Mouse (Mus musculus) embryonic facial prominence, embryonic 10.5 days (tissue): ENCODE measurements around the gene Pid1. TPM values are rescaled to one million over a fixed set of nuclear protein-coding genes. Genes with fewer than 3 reads are reported as not detected.

Experiments
- DNase-seq: peaks from one replicate; pipeline ENCODE4 v3.0.0-alpha.2; 2017; ENCODE audit warnings: low spot score
- H3K27ac ChIP-seq: fragments of 300-500 bp; sonication (generic); replicated peaks from 2 replicates; pipeline ENCODE4 v1.5.1; 2016; ENCODE audit warnings: mild to moderate bottlenecking
- H3K27me3 ChIP-seq: fragments of 300-500 bp; sonication (generic); replicated peaks from 2 replicates; pipeline ENCODE4 v1.6.1; 2016; ENCODE audit warnings: low read depth, mild to moderate bottlenecking; ENCODE audit not compliant: poor library complexity, severe bottlenecking
- H3K36me3 ChIP-seq: fragments of 300-500 bp; sonication (generic); replicated peaks from 2 replicates; pipeline ENCODE4 v1.6.1; 2016; ENCODE audit warnings: mild to moderate bottlenecking, moderate library complexity
- H3K4me1 ChIP-seq: fragments of 300-500 bp; sonication (generic); 2 replicates; pipeline ENCODE4 v1.6.1; 2016
- H3K4me3 ChIP-seq: fragments of 300-500 bp; sonication (generic); 2 replicates; pipeline ENCODE4 v1.5.1; 2016; ENCODE audit warnings: mild to moderate bottlenecking, moderate library complexity
- H3K9me3 ChIP-seq: fragments of 300-500 bp; sonication (generic); 2 replicates; pipeline ENCODE4 v1.6.1; 2016; ENCODE audit warnings: mild to moderate bottlenecking
- WGBS: fragments of 180-500 bp; shearing (Covaris S2); methylation state at CpG from one replicate; pipeline ENCODE4 v1.1.7; 2016; 5-methylcytosine and 5-hydroxymethylcytosine counted together
- polyA plus RNA-seq: library from polyadenylated mRNA; unstranded; fragments of >200 nt; fragmentation: Nextera tagmentation; extraction: Ambion mirVana; gene quantifications from 2 replicates; pipeline ENCODE4 v1.2.1, GENCODE M21; 2016

Gene Pid1
- polyA plus RNA-seq, 1 experiment from 2014 or later, result 16.5 TPM

DNA sequence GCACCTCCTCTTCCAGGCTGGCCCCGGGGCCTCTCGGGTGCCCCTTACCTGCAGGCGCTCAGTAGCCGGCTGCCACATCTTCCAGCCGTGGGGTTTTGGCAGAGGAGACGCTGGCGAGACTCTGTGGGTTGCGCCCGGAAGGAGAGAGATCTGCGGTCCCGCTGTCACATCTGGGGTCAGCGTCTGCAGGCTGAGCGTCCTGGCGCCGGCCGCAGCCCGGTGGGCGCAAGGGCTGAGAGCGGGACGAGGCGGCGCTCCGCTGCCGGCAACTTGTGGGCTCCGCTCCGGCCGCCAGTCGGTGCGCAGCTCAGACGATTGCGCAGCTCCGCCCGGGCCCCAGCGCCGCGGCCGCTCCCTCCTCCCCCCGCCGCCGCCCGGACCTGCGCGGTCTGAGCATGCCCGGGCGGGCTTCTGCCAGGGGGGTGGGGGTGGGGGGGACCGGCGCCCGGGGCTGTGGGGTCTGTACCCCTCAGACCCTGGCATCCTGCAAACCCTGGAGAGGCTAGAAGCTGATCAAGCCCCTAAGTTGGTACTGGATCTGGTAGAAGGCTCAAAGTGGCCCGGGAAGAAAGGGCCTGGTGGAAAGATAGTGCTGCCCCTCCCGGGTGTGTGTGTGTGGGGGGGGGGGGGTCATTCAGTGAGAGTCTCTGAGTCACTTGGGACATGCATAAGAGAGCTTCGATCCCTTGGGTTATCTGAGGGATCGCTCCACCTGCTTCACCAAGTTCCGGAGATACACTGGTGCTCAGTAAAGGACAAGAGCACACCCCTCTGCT is 79.5 kb downstream of the Pid1 start:
- peak overlapping the region; percentile 66 for H3K4me3 ChIP-seq
- H3K9me3 ChIP-seq, result no peaks in the 10 kb centered on the region
- DNase-seq, result peak; percentile 74
- peak overlapping the region; percentile 84 for H3K27ac ChIP-seq
- 3% methylated on average over 53 of the region's 53 CpGs for WGBS
- H3K36me3 ChIP-seq, result no peaks in the 10 kb centered on the region
- H3K27me3 ChIP-seq, result peaks cover 26% of the 10 kb centered on the region
- peaks cover 13% of the 10 kb centered on the region; the same call in 1 of the 2 replicates for H3K4me1 ChIP-seq

DNA sequence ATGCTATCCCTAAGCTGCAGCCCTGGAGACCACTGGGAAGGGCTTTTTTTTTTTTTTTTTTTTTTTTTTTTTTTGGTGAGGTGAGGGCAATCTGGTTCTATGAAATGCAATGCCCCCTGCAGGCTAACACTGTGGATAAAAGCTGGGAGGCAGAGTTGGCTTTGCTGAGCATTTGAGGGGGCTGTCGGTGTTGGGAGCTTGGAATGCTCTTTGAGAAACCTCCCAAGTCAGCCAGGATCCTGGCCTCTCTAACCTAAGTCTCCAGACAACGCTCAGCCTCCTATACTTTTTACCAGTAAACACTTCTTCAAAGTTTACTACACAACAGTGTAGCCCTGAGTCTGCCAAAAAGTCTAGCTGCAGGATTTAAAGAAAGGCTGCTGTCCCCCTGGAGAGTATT is 80.9 kb downstream of the Pid1 start:
- H3K4me1 ChIP-seq, result peaks cover 13% of the 10 kb centered on the region; the same call in 1 of the 2 replicates
- peak overlapping the region; percentile 66 for H3K4me3 ChIP-seq
- peak; percentile 37 for DNase-seq
- WGBS, result 10% methylated on average over 2 of the region's 2 CpGs
- no peaks in the 10 kb centered on the region for H3K9me3 ChIP-seq
- H3K27me3 ChIP-seq, result peaks cover 26% of the 10 kb centered on the region
- H3K36me3 ChIP-seq, result no peaks in the 10 kb centered on the region
- no peak overlapping the region for H3K27ac ChIP-seq

DNA sequence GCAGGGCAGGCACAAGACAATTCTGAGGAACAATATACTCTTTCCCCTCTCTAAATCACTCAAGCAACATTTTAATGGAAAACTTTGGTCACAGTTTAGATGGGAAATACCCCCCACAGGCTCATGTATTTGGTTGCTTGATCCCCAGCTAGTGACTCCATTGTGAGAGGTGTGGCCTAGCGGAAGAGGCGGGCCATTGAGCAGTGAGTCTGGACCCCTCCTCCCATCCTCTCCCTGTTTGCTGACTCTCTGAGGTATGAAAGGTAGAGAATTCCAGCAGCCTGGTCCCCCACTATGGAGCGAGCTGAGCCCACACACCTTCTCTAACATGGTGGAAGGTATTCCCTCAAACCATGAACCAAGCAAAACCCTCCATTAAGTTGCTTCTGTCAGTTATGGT is 83.8 kb downstream of the Pid1 start:
- peaks cover 18% of the 10 kb centered on the region for H3K27me3 ChIP-seq
- H3K36me3 ChIP-seq, result no peaks in the 10 kb centered on the region
- H3K4me1 ChIP-seq, result peaks cover 13% of the 10 kb centered on the region; the same call in 1 of the 2 replicates
- DNase-seq, result no peak
- H3K27ac ChIP-seq, result no peak overlapping the region
- WGBS, result 90% methylated on average over 3 of the region's 3 CpGs
- H3K4me3 ChIP-seq, result no peak overlapping the region
- H3K9me3 ChIP-seq, result no peaks in the 10 kb centered on the region

DNA sequence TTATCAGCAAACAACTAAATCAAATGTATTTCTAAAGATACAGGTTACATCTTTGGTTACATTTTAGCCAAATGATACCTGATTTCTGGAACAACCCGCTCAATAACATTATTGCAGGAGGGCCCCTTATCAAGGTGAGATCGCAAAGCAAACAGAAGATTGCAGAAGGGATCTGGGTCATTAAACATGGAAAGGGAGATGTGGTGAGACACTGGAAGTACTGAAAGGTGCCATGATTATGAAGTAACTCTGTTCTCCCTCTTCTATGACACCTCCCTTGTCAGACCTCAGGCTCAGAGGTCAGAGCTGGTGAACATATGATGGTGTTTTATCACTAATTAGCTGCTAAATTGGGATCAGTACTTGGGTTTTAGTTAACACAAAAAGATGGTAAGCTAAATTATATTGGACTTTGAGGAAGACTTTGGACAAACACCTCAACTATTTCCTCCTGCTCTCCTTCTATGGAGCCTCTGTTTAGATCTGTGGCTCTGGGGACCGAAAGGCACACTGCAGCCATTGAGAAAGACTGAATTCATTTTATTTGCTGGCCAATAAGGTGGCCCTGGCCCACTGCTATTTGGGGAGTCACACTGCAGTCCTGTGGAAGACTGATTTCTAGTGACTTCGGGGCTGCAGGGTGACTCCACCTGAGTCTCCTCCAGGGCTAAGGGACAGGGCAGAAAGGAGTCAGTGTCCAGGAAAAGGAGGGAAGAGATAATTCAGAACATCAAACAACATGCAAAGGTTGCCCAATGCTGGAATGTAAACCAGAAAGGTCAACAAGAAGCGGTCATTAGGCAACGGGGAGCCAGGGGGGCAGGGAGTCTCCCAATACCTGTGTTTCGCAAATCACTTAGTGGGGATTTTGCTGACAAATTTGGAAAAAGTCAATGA is 85.4 kb downstream of the Pid1 start:
- Histone ChIP-seq H3K4me1 (peaks cover 7% of the 10 kb centered on the region; the same call in 1 of the 2 replicates), H3K4me3 (no peak overlapping the region), H3K27me3 (peaks cover 6% of the 10 kb centered on the region; the same call in 1 of the 2 replicates), H3K27ac (no peak overlapping the region), H3K9me3 (no peaks in the 10 kb centered on the region), H3K36me3 (no peaks in the 10 kb centered on the region)
- DNase-seq, result no peak
- WGBS, result 83% methylated on average over 7 of the region's 7 CpGs

DNA sequence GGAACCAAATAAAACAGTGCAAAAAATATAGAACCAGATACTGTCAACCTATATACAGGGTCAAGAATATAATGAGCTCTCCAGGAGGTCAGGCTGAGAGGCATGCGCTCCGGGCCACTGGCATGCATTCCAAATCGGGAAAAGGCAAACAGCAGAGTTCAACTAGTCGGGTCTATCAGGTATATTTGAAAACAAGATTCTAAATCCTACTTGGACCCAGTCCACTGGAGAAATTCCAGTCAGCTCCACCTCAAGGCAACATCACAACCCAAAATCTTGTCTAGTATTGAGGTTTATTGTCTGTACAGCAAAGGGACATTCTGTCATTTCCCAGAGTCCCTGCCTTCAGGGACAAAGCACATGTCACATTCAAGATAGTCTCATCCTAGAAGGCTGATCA is 91.0 kb downstream of the Pid1 start:
- no peak overlapping the region for H3K4me3 ChIP-seq
- H3K27ac ChIP-seq, result no peak overlapping the region
- no peaks in the 10 kb centered on the region for H3K27me3 ChIP-seq
- no peaks in the 10 kb centered on the region for H3K9me3 ChIP-seq
- no peak for DNase-seq
- no peaks in the 10 kb centered on the region for H3K4me1 ChIP-seq
- 70% methylated on average over 4 of the region's 4 CpGs for WGBS
- H3K36me3 ChIP-seq, result no peaks in the 10 kb centered on the region

DNA sequence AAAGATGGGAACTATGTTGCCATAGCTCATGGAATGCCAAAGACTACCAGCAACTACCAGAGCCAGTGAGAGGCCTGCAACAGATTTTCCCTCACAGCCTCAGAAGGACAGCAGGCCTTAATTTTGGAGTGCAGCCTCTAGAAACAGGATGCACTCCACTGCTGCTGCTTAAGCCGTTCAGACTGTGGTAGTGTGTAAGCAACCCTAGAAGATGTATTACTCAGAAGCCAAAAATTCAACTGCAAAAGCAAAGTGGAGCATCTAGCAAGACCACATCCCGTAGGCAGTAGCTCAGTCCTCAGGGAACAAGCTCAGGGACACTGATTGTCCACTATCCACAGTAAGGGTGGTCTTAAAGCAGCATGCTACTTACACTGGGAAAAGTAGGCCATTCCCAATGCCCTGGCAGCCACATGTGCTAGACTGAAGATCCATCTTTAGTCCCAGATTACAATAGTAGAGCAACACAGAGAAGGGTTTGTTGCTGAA is 92.2 kb downstream of the Pid1 start:
- Histone ChIP-seq H3K9me3 (no peaks in the 10 kb centered on the region), H3K4me1 (no peaks in the 10 kb centered on the region), H3K27ac (no peak overlapping the region), H3K36me3 (no peaks in the 10 kb centered on the region), H3K4me3 (no peak overlapping the region), H3K27me3 (no peaks in the 10 kb centered on the region)
- 83% methylated on average over 2 of the region's 2 CpGs for WGBS
- DNase-seq, result no peak

DNA sequence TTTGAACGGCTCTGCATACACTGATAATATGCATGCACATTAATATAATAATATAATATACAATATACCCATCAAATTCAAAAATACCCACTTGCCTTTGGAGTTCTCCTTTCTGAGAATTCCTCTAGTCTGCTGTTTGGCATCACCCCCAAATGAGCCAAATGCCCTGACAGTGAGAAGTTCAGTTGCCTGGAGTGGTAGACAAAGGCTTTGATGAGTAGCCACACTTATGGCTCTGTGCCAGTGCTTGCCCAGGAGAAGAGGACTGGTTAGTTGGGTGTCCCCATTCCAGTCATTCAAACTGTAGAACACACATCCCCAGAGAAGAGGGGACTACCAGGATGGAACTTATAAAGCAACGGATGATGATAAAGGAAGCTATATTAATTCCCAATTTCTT is 106.3 kb downstream of the Pid1 start:
- no peaks in the 10 kb centered on the region for H3K4me1 ChIP-seq
- H3K36me3 ChIP-seq, result no peaks in the 10 kb centered on the region
- no peak overlapping the region for H3K27ac ChIP-seq
- no peaks in the 10 kb centered on the region for H3K9me3 ChIP-seq
- no peak overlapping the region for H3K4me3 ChIP-seq
- DNase-seq, result no peak
- H3K27me3 ChIP-seq, result no peaks in the 10 kb centered on the region
- 92% methylated on average over 2 of the region's 2 CpGs for WGBS

DNA sequence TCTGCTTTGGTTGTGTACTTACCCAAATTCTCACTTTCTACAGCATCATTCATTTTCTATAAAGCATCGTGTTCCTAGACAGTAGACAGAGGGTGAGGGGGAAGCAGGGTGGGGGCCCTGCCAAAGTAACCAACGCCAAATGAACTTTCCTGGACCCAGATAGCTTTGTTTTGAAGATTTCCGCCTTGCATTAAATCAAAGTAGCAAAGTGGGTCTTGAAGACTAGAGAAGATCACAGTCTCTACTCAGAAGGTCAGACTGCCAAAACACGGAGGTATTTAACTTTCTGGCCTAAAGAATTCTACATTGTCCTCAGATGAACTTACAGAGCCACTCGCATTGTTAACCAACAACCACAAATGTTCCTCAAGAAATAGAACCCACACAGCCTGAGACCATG is 109.6 kb downstream of the Pid1 start:
- Histone ChIP-seq H3K4me1 (no peaks in the 10 kb centered on the region), H3K9me3 (no peaks in the 10 kb centered on the region), H3K36me3 (no peaks in the 10 kb centered on the region), H3K27me3 (no peaks in the 10 kb centered on the region), H3K4me3 (no peak overlapping the region), H3K27ac (no peak overlapping the region)
- DNase-seq, result no peak
- WGBS, result 83% methylated on average over 5 of the region's 5 CpGs

DNA sequence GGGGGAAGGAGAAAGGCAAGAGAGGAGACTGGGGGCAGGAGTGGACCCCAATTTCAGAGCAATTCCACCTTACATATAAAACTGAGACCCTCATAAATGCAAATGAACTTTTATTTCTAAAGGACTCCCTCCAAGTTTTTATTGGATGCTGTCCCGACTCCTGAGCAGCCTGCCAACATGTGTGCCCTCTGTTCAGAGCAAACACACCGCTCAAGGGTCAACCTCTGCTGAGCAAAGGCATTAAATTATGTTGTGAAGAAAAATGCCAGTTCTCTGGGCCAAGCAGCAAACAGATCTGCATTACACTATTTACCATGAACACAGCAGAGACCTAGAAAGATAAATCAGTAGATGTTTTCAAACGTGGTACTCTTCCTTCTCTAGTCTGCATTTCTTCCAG is 110.1 kb downstream of the Pid1 start:
- Histone ChIP-seq H3K4me1 (no peaks in the 10 kb centered on the region), H3K9me3 (no peaks in the 10 kb centered on the region), H3K36me3 (no peaks in the 10 kb centered on the region), H3K27ac (no peak overlapping the region), H3K27me3 (no peaks in the 10 kb centered on the region), H3K4me3 (no peak overlapping the region)
- no peak for DNase-seq
- WGBS, result 77% methylated on average over 3 of the region's 3 CpGs

DNA sequence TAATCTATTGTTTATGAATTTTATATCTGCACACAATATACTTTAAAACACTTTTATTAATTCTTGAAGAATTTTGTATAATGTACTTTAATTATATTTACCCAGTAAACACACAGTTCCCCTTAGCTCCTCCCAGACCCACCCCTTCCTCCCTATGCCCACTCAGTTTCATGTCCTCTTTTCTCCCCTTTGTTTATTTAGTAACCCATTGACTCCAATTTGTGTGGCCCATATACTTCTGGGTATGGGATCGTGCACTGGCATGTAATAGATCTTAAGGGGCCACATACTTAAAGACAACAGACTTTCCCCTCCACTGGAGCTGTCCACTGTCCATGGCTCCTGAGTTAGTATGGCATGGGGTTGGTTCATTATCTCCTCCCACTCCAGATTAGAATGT is 112.8 kb downstream of the Pid1 start:
- H3K36me3 ChIP-seq, result no peaks in the 10 kb centered on the region
- DNase-seq, result no peak
- H3K27me3 ChIP-seq, result no peaks in the 10 kb centered on the region
- H3K4me3 ChIP-seq, result no peak overlapping the region
- H3K27ac ChIP-seq, result no peak overlapping the region
- H3K9me3 ChIP-seq, result no peaks in the 10 kb centered on the region
- H3K4me1 ChIP-seq, result no peaks in the 10 kb centered on the region
- 81% methylated on average over 1 of the region's 1 CpGs for WGBS

DNA sequence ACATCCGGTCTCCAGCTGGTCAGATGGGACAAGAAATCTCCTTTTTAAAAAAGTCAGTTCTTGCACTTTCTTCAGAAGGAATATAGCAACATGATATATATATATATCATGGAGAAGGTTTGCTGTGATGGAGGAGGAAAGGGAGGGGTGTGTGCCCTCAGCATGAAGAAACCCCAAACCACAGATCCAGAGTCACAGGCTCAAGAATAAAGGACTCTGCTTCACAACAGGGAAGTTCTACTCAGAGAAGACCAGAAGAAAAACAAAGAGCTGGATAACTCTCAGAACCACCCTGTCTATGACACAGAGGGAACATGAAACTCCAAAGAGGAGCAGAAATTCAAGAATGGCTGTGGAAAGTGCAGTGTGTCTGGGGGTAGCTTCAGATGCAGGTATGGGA is 113.2 kb downstream of the Pid1 start:
- Histone ChIP-seq H3K27ac (no peak overlapping the region), H3K4me3 (no peak overlapping the region), H3K36me3 (no peaks in the 10 kb centered on the region), H3K4me1 (no peaks in the 10 kb centered on the region), H3K9me3 (no peaks in the 10 kb centered on the region), H3K27me3 (no peaks in the 10 kb centered on the region)
- DNase-seq, result no peak
- WGBS, result 87% methylated on average over 1 of the region's 1 CpGs

DNA sequence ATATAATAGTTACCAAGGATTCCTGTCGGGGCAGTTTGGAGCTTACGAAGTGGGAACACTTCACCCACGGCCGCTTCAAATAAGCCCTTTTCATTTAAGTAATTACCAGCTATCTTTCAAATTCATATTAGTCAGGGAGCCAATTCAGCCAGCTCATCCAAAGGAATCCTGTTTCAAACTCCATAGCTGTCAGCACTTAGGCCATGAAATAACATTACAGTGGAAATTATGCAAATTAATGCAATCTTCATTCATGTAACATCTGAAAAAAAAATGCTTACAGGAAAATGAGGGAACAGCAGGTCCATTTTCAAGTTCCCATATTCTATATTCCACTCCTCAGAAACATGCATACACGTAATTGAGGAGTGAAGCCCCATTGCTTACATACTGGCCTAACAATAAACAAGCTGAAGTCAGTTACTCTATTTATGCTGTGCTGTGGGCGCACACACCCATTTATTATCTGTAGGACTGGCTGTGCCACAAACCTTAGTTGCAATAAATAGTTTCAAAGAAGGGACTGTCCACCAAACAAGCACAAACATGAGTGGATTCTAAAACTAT is 114.1 kb downstream of the Pid1 start:
- no peaks in the 10 kb centered on the region for H3K36me3 ChIP-seq
- no peak overlapping the region for H3K27ac ChIP-seq
- H3K4me3 ChIP-seq, result no peak overlapping the region
- H3K9me3 ChIP-seq, result no peaks in the 10 kb centered on the region
- no peaks in the 10 kb centered on the region for H3K4me1 ChIP-seq
- no peaks in the 10 kb centered on the region for H3K27me3 ChIP-seq
- 81% methylated on average over 6 of the region's 6 CpGs for WGBS
- DNase-seq, result no peak
